Mouse (Mus musculus) adrenal gland, postnatal 0 days (tissue): ENCODE results near the gene Ptgr2. TPM values are rescaled to one million over a fixed set of nuclear protein-coding genes. Genes with fewer than 3 reads are reported as not detected.

Experiments used
- polyA plus RNA-seq: library from polyadenylated mRNA; unstranded; fragments of >200 nt; fragmentation: Nextera tagmentation; extraction: Ambion mirVana; gene quantifications from 2 replicates; pipeline ENCODE4 v1.2.1, GENCODE M21; 2015

Ptgr2 gene
- polyA plus RNA-seq: 27.2 and 44.7 TPM in 2 replicates

DNA sequence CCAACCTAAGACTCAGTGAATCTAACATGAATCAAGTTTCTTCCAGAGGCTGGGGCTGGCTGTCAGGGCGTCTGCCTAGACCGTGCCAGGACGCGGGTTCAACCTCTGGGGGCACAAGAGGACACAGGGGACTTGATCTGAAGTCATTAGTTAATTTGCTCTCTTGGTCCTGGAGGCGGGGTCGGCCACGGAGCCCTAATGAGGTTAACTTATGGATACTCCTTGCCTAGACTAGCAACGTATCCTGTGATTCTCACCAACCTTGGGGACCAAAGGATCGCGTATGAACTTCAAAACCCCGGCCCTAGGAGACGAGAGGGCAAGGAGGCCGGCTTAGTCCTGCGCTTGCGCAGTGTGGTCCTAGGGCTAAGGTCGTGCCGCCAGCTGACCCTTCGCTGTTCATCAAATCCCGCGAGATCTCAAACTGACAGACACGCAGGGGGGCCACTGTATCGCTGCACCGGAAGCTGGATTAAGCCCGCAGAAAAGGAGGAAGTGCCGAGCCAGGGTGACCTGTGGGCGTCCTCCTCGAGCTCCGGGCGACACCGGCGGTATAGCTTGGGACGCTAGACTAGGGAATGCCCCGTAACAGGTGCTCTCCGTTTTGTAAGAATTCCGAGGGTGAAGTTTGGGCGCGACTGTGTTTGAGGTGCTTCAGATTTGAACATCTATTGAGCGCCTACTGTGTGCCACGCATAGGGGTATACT is at the start of gene Ptgr2:
TSS of gene Ptgr2 (plus strand) at position 348 of the 708 bp plus-strand sequence.

DNA sequence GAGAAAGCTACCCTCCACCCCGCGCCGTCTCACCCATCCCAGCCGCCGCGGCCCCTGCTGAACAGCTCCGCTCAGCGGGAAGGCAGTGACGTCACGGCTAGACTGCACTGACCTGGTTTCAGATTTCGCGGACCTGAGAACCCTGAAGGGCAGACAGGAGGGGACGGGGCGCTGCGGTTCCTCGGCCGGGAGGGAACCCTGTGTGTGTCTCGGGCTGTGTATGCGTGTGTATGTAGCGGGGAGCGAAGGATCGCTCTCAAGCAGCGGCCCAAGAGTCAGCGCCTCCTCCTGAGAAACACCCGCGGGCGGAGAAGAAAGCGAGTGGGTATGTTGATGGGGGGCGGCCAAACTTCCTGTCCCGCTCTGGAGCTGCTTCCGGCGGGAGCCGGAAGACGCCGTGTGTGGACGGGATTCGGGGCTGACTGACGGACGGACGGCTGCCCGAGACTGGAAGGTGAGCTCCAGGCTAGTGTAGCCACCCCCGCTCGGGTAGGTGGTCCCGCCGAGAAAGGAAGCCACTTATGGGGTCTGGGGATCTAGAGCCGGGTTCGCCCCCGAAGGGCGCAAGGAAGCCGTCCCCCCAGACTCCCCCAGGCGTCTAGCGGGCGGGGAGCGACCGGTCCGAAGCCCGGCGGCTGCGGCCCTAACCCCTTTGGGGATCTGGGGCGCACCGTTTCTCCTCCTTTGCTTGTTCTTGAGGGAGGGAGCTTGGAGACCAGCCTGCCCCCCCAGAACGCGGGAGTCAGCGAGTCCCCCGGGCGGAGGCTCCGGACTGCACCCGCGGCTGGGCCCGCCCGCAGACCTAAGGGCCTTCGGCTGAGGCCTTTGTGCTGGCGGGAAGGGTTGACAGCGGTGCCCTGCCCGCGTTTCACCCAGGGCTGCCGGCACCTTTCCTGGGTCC is 31.9 kb downstream of the Ptgr2 start, which contains the start of gene Zfp410:
TSS of gene Zfp410 (plus strand) at position 132 of the 901 bp plus-strand sequence.

DNA sequence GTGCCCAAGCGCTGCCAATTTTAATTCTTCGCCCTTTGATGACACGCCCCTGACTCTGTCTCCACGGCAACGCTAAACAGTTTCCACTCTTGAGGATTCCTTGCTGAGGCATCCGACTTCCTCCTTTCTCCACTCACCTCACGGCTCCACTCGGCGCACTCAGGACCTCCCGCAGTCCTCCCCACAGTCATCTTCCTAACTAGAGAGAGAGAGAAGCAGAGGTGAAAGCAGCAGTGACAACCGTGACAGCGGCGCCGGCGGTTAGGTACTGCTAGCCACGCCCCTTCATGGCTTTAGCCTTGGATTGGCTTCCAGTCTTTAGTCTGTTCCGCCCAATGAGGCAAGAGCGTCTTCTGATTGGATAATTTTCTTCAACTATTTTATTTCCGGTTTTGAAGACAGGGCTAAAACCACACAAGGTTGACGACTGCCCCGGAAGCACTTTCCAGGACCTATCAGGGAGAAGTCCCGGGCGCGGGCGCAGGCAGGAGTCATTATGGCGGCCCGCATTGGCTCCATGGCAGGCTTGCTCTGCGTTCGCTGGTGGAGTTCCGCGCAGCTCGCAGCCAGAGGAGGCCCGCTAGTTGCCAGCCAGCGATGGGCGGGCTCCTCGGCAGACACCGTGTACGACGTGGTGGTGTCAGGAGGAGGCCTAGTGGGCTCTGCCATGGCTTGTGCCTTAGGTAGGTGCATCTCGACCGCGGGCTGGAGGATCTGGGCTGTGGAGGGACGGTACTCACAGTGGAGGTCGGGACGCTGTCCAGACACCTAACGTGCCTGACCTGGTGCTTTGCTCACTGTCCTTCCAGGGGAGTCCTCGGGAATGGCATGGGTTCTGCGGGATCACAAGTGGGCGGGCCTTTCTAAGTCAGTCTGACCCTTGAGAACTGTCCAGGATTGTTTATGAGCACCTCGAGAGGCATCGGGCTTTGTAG is 76.8 kb downstream of the Ptgr2 start, which contains the start of the genes Coq6 and Fam161b:
TSS of gene Coq6 (plus strand) at position 103 of the 935 bp plus-strand sequence.
TSS of gene Fam161b (minus strand) at position 279 of the 935 bp plus-strand sequence.

Other genes with a start within 250 kb of the Ptgr2 start
- gene Acot4, start 246.9 kb upstream of the Ptgr2 start, polyA plus RNA-seq: 0.98 and 2.6 TPM in 2 replicates
- gene Gm49366, start 246.3 kb upstream of the Ptgr2 start, polyA plus RNA-seq: not detected in 2 replicates
- 0.95 and 2.7 TPM in 2 replicates for gene Acot3, start 233.1 kb upstream of the Ptgr2 start, polyA plus RNA-seq
- gene Acot5, start 215.9 kb upstream of the Ptgr2 start, polyA plus RNA-seq: not detected in 2 replicates
- 1.8 and 2.7 TPM in 2 replicates for gene Acot6, start 184.6 kb upstream of the Ptgr2 start, polyA plus RNA-seq
- 2.6 and 3.9 TPM in 2 replicates for gene Dnal1, start 170.9 kb upstream of the Ptgr2 start, polyA plus RNA-seq
- gene Pnma1, start 136.7 kb upstream of the Ptgr2 start, polyA plus RNA-seq: 0.86 and 0.93 TPM in 2 replicates
- gene Elmsan1, start 66.4 kb upstream of the Ptgr2 start, polyA plus RNA-seq: 6.8 and 9.4 TPM in 2 replicates
- 36.3 and 43.1 TPM in 2 replicates for gene Zfp410, start 31.6 kb downstream of the Ptgr2 start, polyA plus RNA-seq
- 31.9 and 45.2 TPM in 2 replicates for gene Coq6, start 76.4 kb downstream of the Ptgr2 start, polyA plus RNA-seq
- gene Fam161b, start 76.6 kb downstream of the Ptgr2 start, polyA plus RNA-seq: 1.3 and 1.4 TPM in 2 replicates
- 15.6 and 34.5 TPM in 2 replicates for gene Entpd5, start 123.8 kb downstream of the Ptgr2 start, polyA plus RNA-seq
- 1.3 TPM in 2 replicates for gene Bbof1, start 123.8 kb downstream of the Ptgr2 start, polyA plus RNA-seq
- gene Rnf113a2, start 132.0 kb downstream of the Ptgr2 start, polyA plus RNA-seq: 28.1 and 33.9 TPM in 2 replicates
- 49.1 and 91.4 TPM in 2 replicates for gene Aldh6a1, start 165.8 kb downstream of the Ptgr2 start, polyA plus RNA-seq
- 12.6 and 15.1 TPM in 2 replicates for gene Lin52, start 166.2 kb downstream of the Ptgr2 start, polyA plus RNA-seq